Mouse (Mus musculus) bone marrow, adult 2 months (tissue): ENCODE results near the gene Epc2.

Experiments used
- CTCF ChIP-seq: fragments of 200-500 bp; IDR thresholded peaks from 2 replicates; pipeline ENCODE4 v1.5.1; 2011; ENCODE audit warnings: low read length, control low read depth; ENCODE audit not compliant: control insufficient read depth, insufficient read depth
- POLR2A ChIP-seq: fragments of 200-500 bp; IDR thresholded peaks from 2 replicates; pipeline ENCODE4 v1.6.1; 2011; ENCODE audit warnings: low read depth, mild to moderate bottlenecking, control low read depth, low read length, borderline replicate concordance; ENCODE audit not compliant: control insufficient read depth

DNA sequence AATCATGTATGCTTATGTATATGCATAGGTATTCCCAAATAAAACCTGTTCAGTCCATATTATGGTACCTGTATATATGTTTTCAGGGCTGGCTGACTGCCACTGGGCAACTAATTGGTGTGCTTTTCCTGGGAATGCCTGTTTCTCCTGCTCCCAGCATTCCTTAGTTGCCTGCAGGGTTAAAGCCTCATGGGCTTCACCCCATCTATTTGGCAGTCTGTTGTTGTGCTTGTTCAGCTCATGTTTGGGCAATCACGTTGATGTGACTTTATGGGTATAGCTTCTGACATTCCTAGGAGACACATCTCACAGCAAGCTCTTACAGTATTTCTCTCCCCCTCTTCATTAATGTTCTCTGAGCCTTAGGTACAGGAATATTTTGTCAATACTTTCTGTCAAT is 59.5 kb downstream of the Epc2 start:
- TF ChIP-seq POLR2A (no peak), CTCF (no peak)
